In genomic region chr1:25167120-25167519, GRCm38 (mm10) we compare ENCODE assay signal across 16 mouse cellular contexts.
"Had no signal": no experiment of that assay in that cellular context is flagged by ENCODE, and none has a peak within 500 bp of the region (broad histone marks: within the 10 kb centered on the region; RNA-seq: fewer than 3 reads in every experiment).

No protein-coding gene starts in this region.

- H3K9me3 ChIP-seq: limb, embryonic 10.5 days; limb, embryonic 13.5 days; liver, embryonic 13.5 days; midbrain, embryonic 12.5 days; neural tube, embryonic 12.5 days; neural tube, embryonic 15.5 days had no signal

- H3K4me2 ChIP-seq: limb, embryonic 13.5 days; liver, embryonic 13.5 days; midbrain, embryonic 12.5 days; neural tube, embryonic 12.5 days had no signal

- DNase-seq: kidney, adult 18-20 months; kidney, adult 9 months; kidney, postnatal 14 days; kidney, postnatal 4 days; liver; liver, embryonic 13.5 days; lung, adult 2 months; lung, postnatal 14 days; lung, postnatal 4 days; thymus, adult 18-20 months; thymus, postnatal 36 days had no signal

- H3K4me3 ChIP-seq: limb, embryonic 10.5 days; limb, embryonic 13.5 days; liver, embryonic 13.5 days; midbrain, embryonic 12.5 days; neural tube, embryonic 12.5 days; neural tube, embryonic 15.5 days had no signal

- H3K27ac ChIP-seq: limb, embryonic 10.5 days; limb, embryonic 13.5 days; liver, embryonic 13.5 days; midbrain, embryonic 12.5 days; neural tube, embryonic 12.5 days had no signal

- H3K27me3 ChIP-seq: limb, embryonic 13.5 days; liver, embryonic 13.5 days; midbrain, embryonic 12.5 days; neural tube, embryonic 12.5 days; neural tube, embryonic 15.5 days had no signal

- H3K9ac ChIP-seq: limb, embryonic 13.5 days; liver, embryonic 13.5 days; midbrain, embryonic 12.5 days; neural tube, embryonic 12.5 days; neural tube, embryonic 15.5 days had no signal

- H3K4me1 ChIP-seq: limb, embryonic 10.5 days; limb, embryonic 13.5 days; liver, embryonic 13.5 days; neural tube, embryonic 12.5 days had no signal

- H3K36me3 ChIP-seq: limb, embryonic 10.5 days; limb, embryonic 13.5 days; liver, embryonic 13.5 days; midbrain, embryonic 12.5 days; neural tube, embryonic 12.5 days; neural tube, embryonic 15.5 days had no signal
